Mouse (Mus musculus) G1E (cell line): ENCODE measurements around the gene Sfxn5. TPM values are rescaled to one million over a fixed set of nuclear protein-coding genes. Genes with fewer than 3 reads are reported as not detected.

Experiments used
- ATAC-seq: 2 replicates; pipeline ENCODE4 v1.8.0; 2016; ENCODE audit warnings: mild to moderate bottlenecking; ENCODE audit not compliant: insufficient number of reproducible peaks, poor library complexity, low FRiP score, severe bottlenecking; ENCODE audit errors: extremely low read depth
- DNase-seq: peaks from one replicate; pipeline ENCODE4 v3.0.0; 2012; ENCODE audit warnings: low spot score
- H3K27me3 ChIP-seq: 2 replicates; pipeline ENCODE4 v1.6.1; 2012; ENCODE audit warnings: mild to moderate bottlenecking, low read length, inconsistent platforms; ENCODE audit not compliant: insufficient read depth
- H3K36me3 ChIP-seq: replicated peaks from 2 replicates; pipeline ENCODE3; 2012; ENCODE audit warnings: mild to moderate bottlenecking, inconsistent platforms
- H3K4me1 ChIP-seq: 2 replicates; pipeline ENCODE4 v1.6.1; 2012; ENCODE audit warnings: low read depth, low read length, inconsistent platforms, mixed read lengths; ENCODE audit not compliant: insufficient read depth
- H3K4me3 ChIP-seq: 2 replicates; pipeline ENCODE4 v1.5.1; 2012; ENCODE audit warnings: low read depth, mild to moderate bottlenecking, inconsistent platforms, low read length, moderate library complexity, mixed read lengths
- H3K9me3 ChIP-seq: replicated peaks from 2 replicates; pipeline ENCODE4 v1.6.1; 2012; ENCODE audit warnings: inconsistent platforms
- CTCF ChIP-seq: IDR thresholded peaks from 2 replicates; pipeline ENCODE4 v1.5.1; 2012; ENCODE audit warnings: low read depth, low read length, inconsistent platforms, mixed read lengths
- GATA1 ChIP-seq: IDR thresholded peaks from 2 replicates; pipeline ENCODE4 v1.6.1; 2012; ENCODE audit warnings: borderline replicate concordance, low read length, inconsistent platforms, mixed read lengths
- GATA2 ChIP-seq: IDR thresholded peaks from 2 replicates; pipeline ENCODE4 v1.6.1; 2012; ENCODE audit warnings: low read depth, low read length, inconsistent platforms, borderline replicate concordance
- POLR2AphosphoS5 ChIP-seq: IDR thresholded peaks from 2 replicates; pipeline ENCODE4 v1.6.1; 2012; ENCODE audit warnings: low read depth, low read length, inconsistent platforms; ENCODE audit not compliant: insufficient replicate concordance
- TAL1 ChIP-seq: conservative IDR thresholded peaks from 2 replicates; pipeline ENCODE4 v1.6.1; 2012; ENCODE audit warnings: low read depth, low read length, inconsistent platforms, mixed read lengths
- polyA plus RNA-seq: library from polyadenylated mRNA; stranded (reverse); fragments of >175 nt; gene quantifications from 2 replicates; pipeline ENCODE4 v1.2.3, GENCODE M21; 2012
- total RNA-seq, 2 experiments: library from RNA; stranded (forward) in 1 of 2; stranded (reverse) in 1 of 2; fragments of 200-1000 nt in 1 of 2; fragments of >200 nt in 1 of 2; fragmentation: Nextera tagmentation in 1 of 2; gene quantifications; 2 replicates each; pipeline ENCODE4 v1.2.3; 2014 to 2017

Sfxn5 gene
- total and polyA plus RNA-seq, 3 experiments: 0.04 to 0.38 TPM; not detected in 1

DNA sequence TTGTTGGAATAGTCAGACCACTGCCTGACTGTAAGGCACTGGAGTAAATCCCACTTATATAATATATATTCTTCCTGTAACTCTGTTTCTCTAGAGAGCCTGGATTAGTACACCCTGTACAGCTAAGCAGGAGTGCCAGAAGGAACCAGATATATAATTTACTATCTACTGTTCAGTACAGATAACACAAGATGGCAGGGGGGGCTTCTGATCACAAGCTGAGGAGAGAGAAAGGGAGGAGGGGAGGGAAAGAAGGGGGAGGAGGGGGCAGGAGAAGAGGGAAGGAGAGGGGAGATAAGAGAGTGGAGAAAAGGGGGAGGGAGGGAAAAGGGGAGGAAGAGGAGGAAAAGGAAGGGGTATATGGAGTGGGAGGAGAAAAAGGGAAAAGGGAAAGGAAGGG is 27.4 kb downstream of the Sfxn5 start:
- H3K9me3 ChIP-seq: no peaks in the 10 kb centered on the region
- H3K36me3 ChIP-seq: no peaks in the 10 kb centered on the region
- TF ChIP-seq GATA1 (no peak), GATA2 (no peak)
- H3K4me1 ChIP-seq: no peaks in the 10 kb centered on the region
- no peaks in the 10 kb centered on the region for H3K27me3 ChIP-seq
- ATAC-seq (no peak), DNase-seq (no peak)
- H3K4me3 ChIP-seq: no peak overlapping the region

DNA sequence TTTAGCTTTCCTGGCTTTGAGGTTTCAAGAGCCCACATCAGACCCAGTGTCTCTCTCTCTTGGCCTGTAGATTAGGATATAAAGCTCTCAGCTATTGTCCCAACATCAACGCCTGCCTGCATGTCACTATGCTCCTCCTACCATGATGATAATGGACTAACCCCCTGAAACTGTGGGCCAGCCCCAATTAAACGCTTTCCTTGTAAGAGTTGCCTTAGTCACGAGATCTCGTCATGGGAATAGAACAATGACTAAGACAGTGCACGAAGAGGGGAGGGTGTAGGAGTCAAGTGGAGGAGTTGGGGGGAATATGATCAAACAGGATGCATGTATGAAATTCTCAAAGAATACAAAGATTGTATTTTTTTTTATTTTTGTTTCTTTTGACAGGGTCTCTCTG is 28.3 kb downstream of the Sfxn5 start:
- no peaks in the 10 kb centered on the region for H3K4me1 ChIP-seq
- DNase-seq: no peak
- no peaks in the 10 kb centered on the region for H3K27me3 ChIP-seq

GRCm38 (mm10) chr6:85302326-85303055 is 30.7 kb downstream of the Sfxn5 start:
- Histone ChIP-seq H3K9me3 (no peaks in the 10 kb centered on the region), H3K4me1 (no peaks in the 10 kb centered on the region), H3K27me3 (no peaks in the 10 kb centered on the region), H3K4me3 (no peak overlapping the region), H3K36me3 (no peaks in the 10 kb centered on the region)
- DNase-seq (no peak), ATAC-seq (no peak)
- TF ChIP-seq GATA1 (no peak), POLR2AphosphoS5 (no peak), CTCF (no peak), GATA2 (no peak), TAL1 (no peak)

More for the DNA sequence above, 28.3 kb downstream of the Sfxn5 start:
- H3K4me3 ChIP-seq: no peak overlapping the region
- H3K9me3 ChIP-seq: no peaks in the 10 kb centered on the region
- TF ChIP-seq CTCF: no peak
- TF ChIP-seq GATA2: no peak
- TF ChIP-seq TAL1: no peak
- no peak for TF ChIP-seq POLR2AphosphoS5
- no peak for TF ChIP-seq GATA1
- H3K36me3 ChIP-seq: no peaks in the 10 kb centered on the region
- ATAC-seq: no peak

- TF ChIP-seq CTCF (no peak), POLR2AphosphoS5 (no peak)
- ATAC-seq: no peak
- Histone ChIP-seq H3K4me1 (no peaks in the 10 kb centered on the region), H3K36me3 (no peaks in the 10 kb centered on the region), H3K9me3 (no peaks in the 10 kb centered on the region), H3K27me3 (peaks cover 2% of the 10 kb centered on the region; the same call in 1 of the 2 replicates), H3K4me3 (no peak overlapping the region)
- DNase-seq: no peak
Measured at GRCm38 (mm10) chr6:85295384-85296167, 37.6 kb downstream of the Sfxn5 start.

DNA sequence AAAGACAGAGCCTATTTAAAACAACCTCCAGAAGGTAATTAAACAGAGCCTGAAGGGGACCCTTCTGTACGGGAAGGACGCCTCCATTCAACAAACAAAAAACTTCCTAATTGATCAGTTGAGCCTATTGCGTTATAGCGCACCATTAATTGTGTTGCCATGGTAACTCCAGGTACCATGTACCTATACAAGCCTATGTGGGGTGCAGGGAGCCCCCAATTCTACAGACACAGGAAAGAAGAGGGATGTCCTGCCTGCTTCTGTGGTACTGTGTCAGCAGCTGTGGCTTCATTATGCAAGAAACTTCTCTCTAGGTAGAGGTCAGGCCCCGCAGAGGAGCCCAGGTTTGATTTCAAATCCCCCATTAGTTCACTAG is 39.2 kb downstream of the Sfxn5 start:
- H3K4me1 ChIP-seq: no peaks in the 10 kb centered on the region
- ATAC-seq (no peak), DNase-seq (no peak)
- H3K9me3 ChIP-seq: no peaks in the 10 kb centered on the region
- no peak overlapping the region for H3K4me3 ChIP-seq
- H3K27me3 ChIP-seq: peaks cover 2% of the 10 kb centered on the region; the same call in 1 of the 2 replicates
- H3K36me3 ChIP-seq: no peaks in the 10 kb centered on the region
- TF ChIP-seq GATA1 (no peak), POLR2AphosphoS5 (no peak), TAL1 (no peak), GATA2 (no peak), CTCF (no peak)

GRCm38 (mm10) chr6:85293255-85294003 is 39.8 kb downstream of the Sfxn5 start:
- no peaks in the 10 kb centered on the region for H3K36me3 ChIP-seq
- peaks cover 2% of the 10 kb centered on the region; the same call in 1 of the 2 replicates for H3K27me3 ChIP-seq
- ATAC-seq (no peak), DNase-seq (no peak)
- no peak for TF ChIP-seq CTCF
- no peak for TF ChIP-seq GATA2
- no peak for TF ChIP-seq GATA1
- no peak for TF ChIP-seq TAL1
- TF ChIP-seq POLR2AphosphoS5: no peak
- H3K4me1 ChIP-seq: no peaks in the 10 kb centered on the region
- no peak overlapping the region for H3K4me3 ChIP-seq
- no peaks in the 10 kb centered on the region for H3K9me3 ChIP-seq
